In the genomic region with DNA sequence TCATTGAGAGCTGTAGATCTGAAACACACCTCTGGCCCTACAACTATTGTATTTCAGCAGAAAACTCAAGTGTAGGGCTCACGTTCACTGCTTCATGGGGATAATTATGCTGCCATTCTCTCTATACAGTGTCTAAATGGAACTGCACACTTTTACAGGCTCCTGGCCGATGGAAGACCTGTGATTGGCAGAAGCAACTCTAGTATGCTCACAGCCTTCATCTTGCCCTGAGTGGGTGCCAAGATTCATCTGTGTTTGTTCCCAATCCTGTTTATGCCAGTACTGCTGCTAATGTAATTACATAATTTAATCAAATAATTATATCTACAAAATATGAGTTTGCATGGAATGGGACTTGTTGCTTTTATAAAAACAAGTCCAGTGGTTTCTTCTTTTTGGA, we compare ENCODE assay signal across 11 mouse cellular contexts.
"Had no signal": no experiment of that assay in that cellular context is flagged by ENCODE, and none has a peak within 500 bp of the region (broad histone marks: within the 10 kb centered on the region; RNA-seq: fewer than 3 reads in every experiment).

No protein-coding gene starts in this region.

- H3K27me3 ChIP-seq: limb, embryonic 12.5 days; midbrain, embryonic 12.5 days; stomach, embryonic 15.5 days had no signal

- ATAC-seq: midbrain, embryonic 16.5 days had no signal

- H3K9ac ChIP-seq: limb, embryonic 12.5 days; liver, embryonic 14.5 days; midbrain, embryonic 12.5 days; stomach, embryonic 15.5 days had no signal

- H3K27ac ChIP-seq: limb, embryonic 12.5 days; liver, embryonic 14.5 days; midbrain, embryonic 12.5 days; stomach, embryonic 15.5 days had no signal

- H3K36me3 ChIP-seq: limb, embryonic 12.5 days; midbrain, embryonic 12.5 days; stomach, embryonic 15.5 days had no signal

- DNase-seq: kidney, postnatal 14 days; layer of hippocampus, postnatal 36 days; lung, adult 18-20 months; right cerebral cortex, postnatal 14 days; thymus, adult 2 months; thymus, postnatal 25 days had no signal

- H3K4me1 ChIP-seq: limb, embryonic 12.5 days; midbrain, embryonic 12.5 days; stomach, embryonic 15.5 days had no signal

- H3K4me2 ChIP-seq: limb, embryonic 12.5 days; midbrain, embryonic 12.5 days; stomach, embryonic 15.5 days had no signal

- H3K4me3 ChIP-seq: limb, embryonic 12.5 days; midbrain, embryonic 12.5 days; stomach, embryonic 15.5 days had no signal

- H3K9me3 ChIP-seq: limb, embryonic 12.5 days; midbrain, embryonic 12.5 days; stomach, embryonic 15.5 days had no signal
